Mouse (Mus musculus) right cerebral cortex, adult 18-20 months (tissue): ENCODE data around the gene Lect2.

Source experiments
- DNase-seq: peaks from one replicate; pipeline ENCODE4 v3.0.0; 2022; ENCODE audit warnings: mixed read lengths

Lect2 gene

GRCm38 (mm10) chr13:56548401-56548800, at the start of gene Lect2:
Gene Lect2 (minus strand): TSS chr13:56548502.
- DNase-seq, result no peak

DNA sequence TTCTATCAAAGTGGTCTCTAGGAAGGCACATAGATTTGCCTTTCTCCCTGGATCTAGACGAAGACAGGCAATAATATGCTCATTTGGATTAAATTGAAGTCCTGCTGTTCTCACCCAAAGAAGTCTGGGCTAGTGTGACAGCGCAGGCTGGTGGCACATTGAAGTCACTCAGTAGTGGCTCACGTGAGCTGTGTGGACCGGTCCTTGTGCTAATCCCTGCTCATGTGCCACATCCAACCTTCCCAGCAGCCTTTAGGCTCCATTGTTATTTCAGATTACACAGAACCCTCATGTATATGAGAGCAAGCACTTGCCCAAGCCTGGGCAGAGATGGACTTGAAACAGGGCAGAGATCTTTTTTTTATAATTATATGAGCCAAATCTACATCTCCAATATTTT, 49.0 kb upstream of the Lect2 start:
- no peak for DNase-seq

DNA sequence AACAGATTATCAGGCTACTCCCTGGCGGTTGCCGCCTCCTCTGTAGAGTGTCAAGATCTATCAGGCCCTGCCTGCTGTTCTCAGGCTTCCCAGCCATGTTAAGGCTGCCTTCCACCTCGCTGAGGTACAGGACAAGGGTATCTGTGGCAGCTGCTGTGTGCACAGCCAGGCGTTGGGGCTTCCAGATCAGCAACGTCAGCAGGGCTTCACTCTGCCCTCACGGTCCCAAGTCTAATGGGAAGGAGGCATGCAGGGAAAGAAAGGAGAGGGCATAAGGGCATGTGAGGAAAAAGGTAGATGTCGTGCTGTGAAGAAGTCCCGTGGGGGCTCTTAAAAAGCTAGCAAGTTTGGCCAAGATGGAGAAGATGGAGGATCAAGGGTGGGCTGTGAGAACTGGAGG, 46.9 kb upstream of the Lect2 start:
- DNase-seq, result no peak

DNA sequence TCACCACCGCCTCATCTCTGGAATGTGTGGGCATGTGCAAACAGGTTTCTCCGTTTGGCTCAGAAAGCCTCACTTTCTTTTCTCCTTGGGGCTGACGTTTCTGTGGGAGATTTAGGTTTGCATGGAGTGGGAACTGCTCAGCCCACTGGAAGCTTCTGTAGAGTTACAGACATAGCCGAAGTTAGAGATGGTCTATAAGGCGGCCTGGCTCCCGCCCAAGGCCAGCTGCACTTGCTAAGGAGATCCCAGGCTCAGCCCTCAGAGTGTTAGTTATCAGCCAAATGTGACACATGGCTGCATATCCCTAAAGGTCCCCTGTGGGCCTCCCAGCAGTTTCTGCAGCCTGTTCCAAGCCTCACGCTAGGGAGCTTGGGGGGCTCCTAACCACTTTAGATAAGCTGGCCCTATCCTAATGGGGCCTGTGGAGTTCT, 45.7 kb upstream of the Lect2 start:
- DNase-seq, result no peak

DNA sequence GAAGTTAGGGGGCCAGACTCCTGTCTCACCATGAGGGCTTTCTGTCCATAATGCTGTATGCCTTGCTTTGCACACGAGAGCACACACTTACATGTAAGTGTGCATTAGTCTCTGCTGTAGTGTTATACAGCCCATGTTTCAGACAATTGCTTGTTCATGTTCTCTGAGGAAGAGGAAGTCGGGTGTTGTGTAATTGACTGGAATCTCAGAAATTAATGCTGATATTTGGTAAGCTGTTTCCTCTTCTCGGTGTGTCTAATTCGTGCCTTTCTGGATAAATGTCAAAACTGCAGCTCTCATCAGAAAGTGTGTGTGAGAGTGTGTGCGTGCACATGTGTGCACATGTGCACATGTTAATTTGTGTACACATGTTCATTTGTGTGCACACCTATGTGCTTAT, 44.9 kb upstream of the Lect2 start:
- DNase-seq, result no peak

DNA sequence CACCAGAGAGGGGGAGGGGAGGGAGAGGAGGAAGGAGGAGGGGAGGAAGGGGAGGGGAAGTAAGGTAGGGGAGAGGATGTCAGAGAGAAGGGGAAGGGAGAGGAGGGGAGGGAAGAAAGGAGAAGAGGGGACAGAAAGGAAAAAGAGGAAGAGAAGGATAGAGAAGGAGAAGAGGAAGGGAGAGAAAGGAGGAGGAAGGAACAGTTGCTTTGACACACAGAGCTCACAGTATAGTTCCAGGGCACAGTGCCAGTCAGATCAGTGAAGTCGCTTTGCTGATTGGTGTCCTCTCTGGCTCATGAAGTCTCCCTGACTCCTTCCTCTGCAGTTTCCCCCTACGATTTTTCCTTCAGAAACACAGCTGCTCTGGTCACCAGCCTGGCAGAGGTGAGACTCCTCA, 43.6 kb upstream of the Lect2 start:
- no peak for DNase-seq

- no peak for DNase-seq
Observed at GRCm38 (mm10) chr13:56591191-56591590, 42.9 kb upstream of the Lect2 start.

DNA sequence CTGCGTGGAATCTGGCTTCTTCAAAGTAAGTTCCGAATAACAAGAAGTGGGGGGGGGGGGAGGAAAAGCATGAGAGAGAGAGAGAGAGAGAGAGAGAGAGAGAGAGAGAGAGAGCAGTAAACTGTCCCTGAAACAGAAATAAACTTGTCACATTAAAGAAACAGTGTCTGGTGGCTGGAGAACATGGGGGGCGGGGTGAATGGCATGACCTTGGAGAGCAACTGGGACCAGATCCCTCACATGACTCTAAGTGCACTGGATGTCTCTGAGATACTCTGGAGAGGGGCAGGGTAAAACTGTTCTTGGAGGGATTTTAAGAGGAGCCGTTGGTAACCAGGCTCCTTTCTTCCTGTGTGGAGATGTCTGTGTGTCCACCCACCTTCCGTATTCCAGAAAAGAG, 41.9 kb upstream of the Lect2 start:
- DNase-seq, result no peak

DNA sequence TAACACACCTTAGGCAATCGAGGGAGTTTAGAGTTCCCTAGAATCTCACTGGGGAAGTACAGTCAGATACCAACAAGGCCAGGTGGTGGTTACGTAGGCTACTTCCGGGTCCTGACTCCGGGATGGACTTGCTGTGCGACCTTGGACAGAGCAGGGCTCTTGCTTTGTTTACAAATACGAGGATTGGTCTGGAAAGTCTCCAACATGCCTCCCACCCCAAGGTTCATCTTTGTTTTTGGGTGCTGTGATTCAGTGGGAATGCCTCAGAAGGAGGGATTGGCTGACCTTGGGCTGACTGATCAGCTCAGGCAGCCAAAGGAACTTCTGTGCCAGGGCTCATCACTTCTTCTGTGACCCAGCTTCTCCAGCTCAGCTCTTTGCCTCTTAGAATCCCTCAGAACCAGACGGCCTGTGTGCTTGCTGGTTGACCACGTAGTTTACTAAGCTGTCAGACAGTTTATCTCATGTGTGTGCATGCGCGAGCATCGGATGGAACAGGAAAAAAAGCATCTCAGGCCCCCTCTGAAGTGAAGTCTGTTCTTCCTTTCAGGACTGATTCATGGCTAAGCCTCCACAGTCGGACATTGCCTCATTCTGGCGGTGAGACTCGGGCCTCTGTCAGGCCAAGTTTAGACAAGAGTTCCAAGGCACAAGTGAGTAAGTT, 40.3 kb upstream of the Lect2 start:
- DNase-seq, result no peak

DNA sequence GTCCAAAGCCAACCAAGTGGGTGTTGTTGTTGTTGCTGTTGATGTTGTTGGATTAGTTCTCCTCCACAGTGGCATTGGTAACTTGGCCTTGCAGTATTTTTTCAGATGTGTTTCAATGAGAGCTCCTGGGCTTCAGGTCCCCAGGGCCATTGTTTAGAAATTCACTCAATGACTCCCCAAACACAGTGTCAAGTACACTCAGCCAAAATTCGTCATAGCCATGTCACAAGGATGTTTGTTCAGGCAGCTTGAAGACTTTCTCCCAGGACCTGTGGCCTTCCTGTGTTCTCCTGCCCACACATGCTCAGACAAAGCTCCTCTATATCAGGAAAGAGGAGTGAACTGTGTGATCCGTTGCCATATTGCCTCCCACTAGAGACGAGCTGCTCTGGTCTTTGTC, 37.7 kb upstream of the Lect2 start:
- DNase-seq, result no peak

DNA sequence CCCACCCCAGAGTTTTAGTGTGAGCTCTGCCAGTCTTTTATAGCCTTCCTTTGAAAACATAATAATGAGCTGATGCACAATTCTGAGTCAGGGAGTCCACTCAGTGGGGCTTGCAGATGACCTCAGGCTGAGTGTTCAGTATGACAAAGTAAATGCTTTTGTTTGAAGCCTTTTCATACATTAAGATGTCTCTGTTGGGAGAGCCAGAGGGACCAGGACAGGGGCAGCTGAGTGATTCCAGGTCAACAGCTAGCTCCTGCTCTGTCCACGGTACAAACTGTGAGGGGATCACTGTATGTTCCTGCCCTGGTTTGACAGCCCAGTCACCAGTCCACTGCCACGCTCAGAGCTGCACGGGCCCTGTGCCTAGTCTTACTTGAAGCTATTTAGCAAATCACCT, 34.4 kb upstream of the Lect2 start:
- DNase-seq, result no peak

DNA sequence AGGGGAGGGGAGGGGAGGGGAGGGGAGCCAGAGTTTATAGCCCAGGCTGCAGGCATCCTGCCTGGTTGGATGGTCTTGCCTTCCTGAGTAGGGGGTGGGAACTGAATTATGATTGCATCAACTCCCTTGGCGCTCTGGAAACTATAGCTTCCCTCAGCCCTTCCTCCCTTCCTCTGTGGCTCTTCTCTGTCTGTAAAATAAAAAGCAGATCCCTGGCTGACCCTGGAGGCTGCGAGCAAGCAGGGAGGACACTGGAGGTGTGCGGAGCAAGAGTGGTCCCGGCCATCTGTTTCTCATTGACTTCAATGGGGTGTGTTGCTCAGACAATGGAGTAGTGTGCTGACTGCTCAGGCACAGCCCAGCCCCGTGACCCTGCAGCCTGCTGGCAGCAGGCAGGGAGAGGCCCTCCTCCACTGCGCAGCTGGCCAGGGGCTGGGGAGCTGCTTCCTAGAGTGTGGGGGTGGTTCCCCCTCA, 33.7 kb upstream of the Lect2 start:
- DNase-seq, result peak; percentile 42

- no peak for DNase-seq
Observed at GRCm38 (mm10) chr13:56581512-56581911, 33.2 kb upstream of the Lect2 start.

DNA sequence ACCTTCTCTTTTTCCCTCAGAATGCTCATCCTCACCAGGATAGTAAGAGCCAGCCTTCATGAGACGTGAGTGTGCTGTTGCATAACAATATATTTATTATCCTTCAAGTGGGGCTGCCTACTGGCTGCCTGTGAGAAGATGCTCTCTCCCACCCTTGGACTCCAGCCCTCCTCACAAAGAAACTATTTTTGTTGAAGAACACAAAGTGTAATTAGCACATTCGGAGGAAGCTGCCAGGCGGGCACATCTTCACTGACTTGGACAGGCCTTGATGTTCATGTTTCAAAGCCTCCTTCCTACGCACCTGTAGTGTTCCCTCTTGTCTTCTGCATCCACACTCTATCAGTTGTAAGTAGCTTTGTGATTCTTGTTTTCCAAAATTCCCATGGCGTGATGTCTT, 32.1 kb upstream of the Lect2 start:
- DNase-seq, result peak; percentile 35

DNA sequence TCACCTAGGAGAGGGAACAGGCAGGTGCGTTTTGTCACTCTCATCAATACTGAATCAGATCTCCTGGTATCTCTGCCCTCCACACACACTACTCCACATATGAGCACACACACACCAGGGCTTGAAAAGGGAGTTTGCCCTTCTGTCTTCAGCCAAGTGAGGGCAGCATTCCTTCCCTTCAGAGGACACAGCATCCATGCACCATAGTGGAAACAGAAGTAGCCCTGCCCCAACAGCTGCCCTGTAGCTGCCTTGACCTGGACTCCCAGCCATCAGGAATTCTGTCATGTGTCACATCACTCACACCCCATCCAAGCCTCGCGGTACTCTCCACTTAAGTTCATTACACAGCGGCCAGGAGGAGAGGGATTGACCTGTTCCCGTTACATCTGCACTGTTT, 29.8 kb upstream of the Lect2 start:
- DNase-seq, result no peak

DNA sequence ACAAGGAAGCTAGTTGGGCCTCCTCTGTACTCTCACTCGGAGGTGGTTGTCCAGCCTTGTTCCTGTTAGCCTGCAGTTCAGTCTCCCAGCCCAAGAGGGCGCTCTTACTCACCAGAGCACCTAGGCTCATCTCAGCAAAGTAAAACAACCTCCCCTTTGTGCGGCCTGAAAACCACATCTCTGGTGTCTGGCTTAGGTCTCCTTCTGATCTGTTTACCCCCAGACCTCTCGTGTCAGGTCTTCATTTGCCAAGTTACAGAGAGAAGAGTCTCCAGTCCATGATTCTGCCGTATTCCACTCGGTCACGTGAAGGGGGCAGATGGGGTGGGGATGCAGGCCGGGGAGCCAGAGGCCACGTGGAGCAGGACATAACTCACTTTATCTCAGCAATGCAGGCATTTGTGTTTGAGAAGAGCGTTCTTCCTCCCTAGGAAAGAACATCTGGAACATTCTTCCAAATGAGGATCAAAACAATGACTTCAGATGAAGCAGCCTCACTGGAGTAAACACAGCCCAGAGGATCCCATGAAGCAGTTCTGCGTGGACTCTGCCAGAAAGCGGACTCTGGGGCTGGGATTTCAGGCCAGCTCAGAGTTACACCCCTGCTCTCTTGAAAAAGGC, 27.5 kb upstream of the Lect2 start:
- peak; percentile 63 for DNase-seq

DNA sequence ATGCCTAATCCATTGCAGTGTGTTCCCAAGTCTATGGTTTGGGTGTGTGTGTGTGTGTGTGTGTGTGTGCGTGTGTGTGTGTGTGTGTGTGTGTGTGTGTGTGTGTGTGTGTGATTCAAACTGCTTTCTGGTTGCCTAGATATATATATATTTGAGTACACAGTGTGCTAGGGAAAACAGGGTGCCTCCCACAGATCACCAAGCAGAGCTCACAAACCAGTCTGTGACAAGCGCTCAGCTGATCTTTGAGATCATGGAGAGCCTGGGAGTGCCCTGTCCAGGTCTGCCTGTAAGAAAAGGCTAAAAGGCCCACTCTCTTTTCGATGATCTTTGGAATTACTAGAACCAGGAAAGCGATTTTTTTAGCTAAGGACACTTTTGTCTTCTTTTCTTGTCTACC, 26.8 kb upstream of the Lect2 start:
- DNase-seq, result no peak

DNA sequence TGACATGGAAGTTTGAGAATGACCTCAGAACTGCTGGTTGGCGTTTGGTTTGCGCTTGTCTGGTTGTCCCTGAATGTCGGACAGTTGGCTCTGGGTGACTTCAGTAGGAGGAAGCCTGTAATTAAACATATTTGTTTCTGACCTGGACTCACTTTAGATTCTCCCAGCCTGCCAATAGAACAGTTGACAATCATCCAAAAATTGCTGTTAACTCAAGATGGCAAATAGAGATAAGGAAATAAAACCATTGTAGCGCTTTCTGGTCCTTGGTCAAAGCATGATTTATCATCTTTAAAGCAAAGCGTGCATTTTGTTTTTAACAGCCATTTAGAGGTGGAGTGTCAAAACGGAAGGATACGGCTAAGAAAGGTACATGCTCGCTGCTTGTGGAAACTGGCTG, 23.3 kb upstream of the Lect2 start:
- DNase-seq, result no peak

GRCm38 (mm10) chr13:56566336-56566735, 18.0 kb upstream of the Lect2 start:
- DNase-seq, result no peak

DNA sequence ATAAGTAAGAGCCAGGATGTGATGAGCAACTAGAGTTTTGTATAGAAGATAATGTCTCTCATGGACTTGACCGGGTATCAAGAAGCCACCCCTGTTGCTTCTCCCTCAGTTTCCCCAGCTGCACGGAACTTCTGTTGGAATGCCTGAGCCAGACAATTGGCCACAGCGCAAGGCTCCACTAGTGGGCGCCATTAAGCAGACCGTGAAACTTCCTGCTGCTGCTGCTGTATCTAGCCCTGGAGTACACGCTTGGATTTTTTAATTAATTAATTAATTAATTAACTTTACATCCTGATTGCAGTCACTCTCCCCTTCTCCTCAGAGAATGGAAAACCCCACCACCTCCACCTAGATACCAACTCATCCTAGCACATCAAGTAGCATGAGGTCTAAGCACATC, 14.8 kb upstream of the Lect2 start:
- no peak for DNase-seq

DNA sequence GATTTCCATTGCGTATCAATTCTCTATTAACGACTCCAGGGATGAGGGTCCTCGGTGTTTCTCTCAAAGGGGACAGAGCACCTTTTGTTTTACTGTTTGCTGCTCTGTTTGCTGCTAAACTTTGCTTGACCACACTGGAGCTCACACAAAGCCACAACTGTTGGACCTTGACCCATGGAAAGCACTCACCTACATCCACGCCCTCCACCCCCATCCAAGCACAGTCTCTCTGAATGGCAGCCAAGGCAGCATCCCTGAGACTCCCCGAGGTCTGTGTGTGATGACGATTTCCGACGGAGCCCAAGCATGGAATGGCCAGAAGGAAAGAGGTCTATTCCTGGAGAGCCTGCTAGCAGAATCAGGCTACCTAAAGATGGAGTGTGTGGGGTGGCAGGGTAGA, 12.8 kb upstream of the Lect2 start:
- no peak for DNase-seq

- no peak for DNase-seq
Observed at GRCm38 (mm10) chr13:56559841-56560370, 11.6 kb upstream of the Lect2 start.

- DNase-seq, result no peak
Observed at GRCm38 (mm10) chr13:56558811-56559210, 10.5 kb upstream of the Lect2 start.

DNA sequence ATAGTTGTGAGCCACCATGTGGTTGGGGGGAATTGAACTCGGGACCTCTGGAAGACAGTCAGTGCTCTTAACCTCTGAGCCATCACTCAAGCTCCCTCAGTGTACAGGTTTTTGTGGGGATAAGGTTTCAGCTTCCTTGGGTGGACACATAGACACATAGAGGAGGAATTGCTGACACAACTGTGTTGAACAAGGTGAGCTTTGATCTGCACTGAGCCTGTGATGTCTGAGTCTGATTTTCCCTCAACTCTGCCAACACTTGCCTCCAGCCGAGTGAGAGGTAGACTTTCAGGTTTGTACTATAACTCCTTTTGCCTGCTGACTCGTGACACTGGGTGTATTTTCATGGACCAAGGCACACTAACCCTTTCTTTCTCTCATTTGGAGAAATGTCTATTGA, 8.4 kb upstream of the Lect2 start:
- no peak for DNase-seq

DNA sequence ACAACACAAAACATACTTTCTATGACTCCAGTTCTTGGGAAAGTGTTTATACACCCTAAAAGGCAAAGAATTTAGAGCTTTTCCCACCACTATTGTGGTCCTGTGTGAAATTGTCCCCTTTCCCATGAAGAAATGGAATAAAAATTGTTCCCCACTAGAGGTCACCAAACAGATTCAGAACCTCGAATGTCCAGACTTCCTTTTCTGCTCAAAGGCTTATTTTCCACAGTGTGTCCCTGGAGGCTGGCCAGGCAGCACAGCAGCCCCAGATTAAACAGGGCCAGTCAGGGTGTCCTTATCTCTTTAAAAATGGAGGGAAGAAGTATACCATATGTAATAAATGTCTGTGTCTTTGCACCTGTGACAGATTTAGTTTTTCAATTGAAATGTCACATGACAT, 7.7 kb upstream of the Lect2 start:
- DNase-seq, result no peak
